Mouse (Mus musculus) forebrain, postnatal 0 days (tissue): ENCODE data around the gene Scaf1. TPM values are rescaled to one million over a fixed set of nuclear protein-coding genes. Genes with fewer than 3 reads are reported as not detected.
A peak's percentile ranks its signal among the peaks of the same experiment; 100 is the strongest.

Experiments
- ATAC-seq: fragments of 200-750 bp; cut with Nextera tagmentation; 2 replicates; pipeline ENCODE4 v1.8.0; 2017; ENCODE audit warnings: mild to moderate bottlenecking, moderate library complexity
- DNase-seq: peaks from one replicate; pipeline ENCODE4 v3.0.0-alpha.2; 2015
- H3K27ac ChIP-seq: fragments of 300-500 bp; sonication (generic); 2 replicates; pipeline ENCODE4 v1.5.1; 2014; ENCODE audit warnings: low read depth, mild to moderate bottlenecking, antibody characterized with exemption, low read length, moderate library complexity, mixed read lengths
- H3K27me3 ChIP-seq: fragments of 300-500 bp; sonication (generic); 2 replicates; pipeline ENCODE4 v1.6.1; 2014; ENCODE audit warnings: mild to moderate bottlenecking, low read length, mixed read lengths; ENCODE audit not compliant: insufficient read depth
- H3K36me3 ChIP-seq: fragments of 300-500 bp; sonication (generic); 2 replicates; pipeline ENCODE4 v1.6.1; 2014; ENCODE audit warnings: mild to moderate bottlenecking, moderate library complexity; ENCODE audit not compliant: insufficient read depth
- H3K4me1 ChIP-seq: fragments of 300-500 bp; sonication (generic); 2 replicates; pipeline ENCODE4 v1.6.1; 2014; ENCODE audit warnings: antibody characterized with exemption; ENCODE audit not compliant: insufficient read depth
- H3K4me2 ChIP-seq: fragments of 300-500 bp; sonication (generic); 2 replicates; pipeline ENCODE4 v1.6.1; 2014; ENCODE audit warnings: low read depth, mild to moderate bottlenecking, moderate library complexity
- H3K4me3 ChIP-seq: fragments of 300-500 bp; sonication (generic); 2 replicates; pipeline ENCODE4 v1.5.1; 2014; ENCODE audit warnings: low read depth, low read length, mixed read lengths
- H3K9ac ChIP-seq: fragments of 300-500 bp; sonication (generic); 2 replicates; pipeline ENCODE4 v1.6.1; 2014; ENCODE audit warnings: mild to moderate bottlenecking
- H3K9me3 ChIP-seq: fragments of 300-500 bp; sonication (generic); 2 replicates; pipeline ENCODE4 v1.6.1; 2016; ENCODE audit warnings: low read length
- CTCF ChIP-seq: sonication (generic); IDR thresholded peaks from 2 replicates; pipeline ENCODE4 v1.5.1; 2016; ENCODE audit warnings: antibody characterized with exemption, control low read depth, low read depth
- whole genome bisulfite sequencing: fragments of 180-500 bp; shearing (Covaris S2); extraction: QIAGEN DNeasy Blood & Tissue Kit; methylation state at CpG from one replicate; pipeline ENCODE4 v1.1.7; 2014; 5-methylcytosine and 5-hydroxymethylcytosine counted together
- polyA plus RNA-seq: library from polyadenylated mRNA; unstranded; fragments of >200 nt; fragmentation: Nextera tagmentation; extraction: Ambion mirVana; gene quantifications from 2 replicates; pipeline ENCODE4 v1.2.1, GENCODE M21; 2015
- total RNA-seq: library from RNA; depleted of rRNA; stranded (reverse); fragments of >200 nt; gene quantifications from 2 replicates; pipeline ENCODE4 v1.2.3, GENCODE M21; 2014

Scaf1 gene
- total and polyA plus RNA-seq, 2 experiments from 2014 or later: 50.0 to 72.5 TPM

DNA sequence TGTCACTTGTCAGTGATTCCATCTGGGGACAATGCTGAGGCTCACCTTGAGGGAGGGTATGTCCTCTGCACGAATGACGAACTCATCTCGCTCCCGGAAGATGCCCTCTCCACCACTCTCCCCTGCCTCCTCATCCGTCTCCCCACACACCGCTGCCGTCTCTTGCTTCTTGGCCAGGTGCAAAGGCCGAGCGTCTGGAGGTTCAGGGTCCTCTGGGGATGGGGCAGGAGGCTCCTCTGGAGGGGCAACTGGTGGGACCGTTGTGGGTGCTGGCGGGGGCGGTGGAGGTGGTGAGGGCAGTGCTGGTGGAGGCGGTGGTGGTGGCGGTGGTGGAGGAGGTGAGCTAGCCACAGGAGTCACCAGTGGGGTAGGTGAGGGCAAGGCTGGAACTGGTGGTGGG, 27.1 kb upstream of the Scaf1 start:
- no peaks in the 10 kb centered on the region for H3K9me3 ChIP-seq
- no peaks in the 10 kb centered on the region for H3K27me3 ChIP-seq
- H3K27ac ChIP-seq: no peak overlapping the region
- DNase-seq (no peak), ATAC-seq (no peak)
- WGBS: 98% methylated on average over 14 of the region's 14 CpGs
- no peak for TF ChIP-seq CTCF
- no peak overlapping the region for H3K4me2 ChIP-seq
- no peaks in the 10 kb centered on the region for H3K4me1 ChIP-seq
- no peak overlapping the region for H3K4me3 ChIP-seq
- no peak overlapping the region for H3K9ac ChIP-seq
- H3K36me3 ChIP-seq: peaks cover 87% of the 10 kb centered on the region

- DNase-seq: no peak
- no peaks in the 10 kb centered on the region for H3K27me3 ChIP-seq
- H3K9ac ChIP-seq: no peak overlapping the region
- no peak for ATAC-seq
- 94% methylated on average over 9 of the region's 9 CpGs for WGBS
- H3K4me2 ChIP-seq: no peak overlapping the region
- no peak for TF ChIP-seq CTCF
- H3K4me1 ChIP-seq: no peaks in the 10 kb centered on the region
- peaks cover 82% of the 10 kb centered on the region for H3K36me3 ChIP-seq
- H3K27ac ChIP-seq: no peak overlapping the region
- H3K9me3 ChIP-seq: no peaks in the 10 kb centered on the region
- H3K4me3 ChIP-seq: no peak overlapping the region
These were observed 24.7 kb upstream of the Scaf1 start for GRCm38 (mm10) chr7:45040851-45041250.

DNA sequence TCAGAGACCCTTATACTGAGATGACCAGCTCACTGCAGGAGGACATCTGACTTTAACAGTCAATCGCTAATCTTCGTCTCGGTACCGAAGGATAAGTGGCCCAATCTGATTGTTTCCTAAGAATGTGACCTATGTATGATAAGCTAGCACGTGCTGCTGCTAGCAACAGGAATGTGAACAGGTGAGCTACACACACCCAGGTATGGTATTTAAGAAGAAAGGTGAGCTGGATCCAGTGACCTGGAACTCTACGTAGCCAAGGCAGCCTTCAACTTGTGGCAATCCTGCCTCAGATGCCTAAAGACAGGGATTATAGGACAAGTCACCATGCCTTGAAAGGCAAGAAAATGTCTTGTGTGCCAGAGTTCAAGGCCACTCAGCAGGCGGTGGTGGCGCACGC, 22.2 kb upstream of the Scaf1 start:
- WGBS: 96% methylated on average over 9 of the region's 9 CpGs
- DNase-seq: no peak

DNA sequence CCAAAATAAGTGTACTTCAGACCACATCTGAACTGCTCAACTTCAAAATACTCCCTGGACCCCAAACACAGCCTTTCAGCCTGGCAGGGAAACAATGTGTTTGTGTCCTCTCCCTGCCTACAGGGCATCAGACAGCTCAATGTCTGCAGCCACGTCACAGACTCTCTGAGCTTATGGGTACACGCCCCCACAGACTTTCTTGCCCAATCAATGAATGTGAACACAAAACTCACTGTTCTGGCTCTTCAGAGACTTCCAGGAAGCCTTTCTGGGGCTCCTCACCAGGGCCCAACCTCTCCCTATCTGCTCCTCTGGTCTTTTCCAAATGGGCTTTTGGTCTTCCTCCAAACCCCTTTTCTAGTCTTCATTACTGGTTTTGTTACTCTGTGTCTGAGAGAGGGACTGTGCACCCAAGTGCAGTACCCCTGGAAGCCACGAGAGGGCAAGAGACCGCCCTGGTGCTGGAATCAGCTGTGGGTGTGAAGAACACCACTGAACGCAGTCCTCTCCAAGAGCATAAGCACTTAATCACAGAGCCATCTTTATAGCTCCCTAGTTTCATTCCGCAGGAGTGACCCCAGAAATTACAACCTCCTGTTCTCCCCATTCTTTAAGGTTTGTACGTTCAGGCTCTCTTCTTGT, 21.7 kb upstream of the Scaf1 start:
- H3K4me1 ChIP-seq: no peaks in the 10 kb centered on the region
- no peaks in the 10 kb centered on the region for H3K9me3 ChIP-seq
- no peak overlapping the region for H3K9ac ChIP-seq
- H3K4me2 ChIP-seq: no peak overlapping the region
- peak; percentile 34 for DNase-seq
- peak; percentile 73 for TF ChIP-seq CTCF
- ATAC-seq: peak; percentile 72
- 65% methylated on average over 7 of the region's 7 CpGs for WGBS
- peaks cover 84% of the 10 kb centered on the region for H3K36me3 ChIP-seq
- no peak overlapping the region for H3K4me3 ChIP-seq
- no peak overlapping the region for H3K27ac ChIP-seq
- no peaks in the 10 kb centered on the region for H3K27me3 ChIP-seq

More for the DNA sequence above, 22.2 kb upstream of the Scaf1 start:
- Histone ChIP-seq H3K4me3 (no peak overlapping the region), H3K4me1 (no peaks in the 10 kb centered on the region), H3K9me3 (no peaks in the 10 kb centered on the region), H3K36me3 (peaks cover 85% of the 10 kb centered on the region), H3K27me3 (no peaks in the 10 kb centered on the region), H3K4me2 (no peak overlapping the region), H3K9ac (no peak overlapping the region), H3K27ac (no peak overlapping the region)
- TF ChIP-seq CTCF: no peak
- ATAC-seq: no peak

DNA sequence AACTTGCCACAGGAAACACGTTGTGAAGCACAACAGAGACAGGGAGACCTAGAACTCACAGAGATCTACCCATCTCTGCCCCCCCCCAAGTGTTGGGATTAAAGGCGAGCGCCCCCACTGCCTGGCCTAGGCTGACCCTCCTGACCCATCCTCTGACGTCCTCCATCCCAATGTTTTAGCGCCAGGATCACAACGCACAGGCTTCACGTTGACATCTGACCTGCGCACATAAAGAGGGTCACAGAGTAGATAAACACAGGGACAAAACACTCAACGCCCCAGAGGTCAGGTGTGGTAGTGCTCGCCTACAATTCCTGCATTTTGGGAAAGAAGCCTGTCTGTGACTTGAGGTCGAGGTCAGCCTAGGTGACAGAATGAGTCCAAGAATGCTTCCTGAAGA, 20.5 kb upstream of the Scaf1 start:
- TF ChIP-seq CTCF: no peak
- no peak overlapping the region for H3K9ac ChIP-seq
- no peak for ATAC-seq
- no peak overlapping the region for H3K4me3 ChIP-seq
- H3K36me3 ChIP-seq: peaks cover 83% of the 10 kb centered on the region
- no peaks in the 10 kb centered on the region for H3K9me3 ChIP-seq
- no peak overlapping the region for H3K4me2 ChIP-seq
- no peak overlapping the region for H3K27ac ChIP-seq
- H3K27me3 ChIP-seq: no peaks in the 10 kb centered on the region
- WGBS: 91% methylated on average over 11 of the region's 11 CpGs
- DNase-seq: no peak
- no peaks in the 10 kb centered on the region for H3K4me1 ChIP-seq

GRCm38 (mm10) chr7:45035631-45036030, 19.5 kb upstream of the Scaf1 start:
- Histone ChIP-seq H3K27ac (no peak overlapping the region), H3K4me3 (no peak overlapping the region), H3K9ac (no peak overlapping the region), H3K4me2 (no peak overlapping the region), H3K36me3 (peaks cover 83% of the 10 kb centered on the region), H3K9me3 (no peaks in the 10 kb centered on the region), H3K4me1 (no peaks in the 10 kb centered on the region), H3K27me3 (no peaks in the 10 kb centered on the region)
- no peak for TF ChIP-seq CTCF
- 93% methylated on average over 3 of the region's 3 CpGs for WGBS
- DNase-seq (no peak), ATAC-seq (no peak)

DNA sequence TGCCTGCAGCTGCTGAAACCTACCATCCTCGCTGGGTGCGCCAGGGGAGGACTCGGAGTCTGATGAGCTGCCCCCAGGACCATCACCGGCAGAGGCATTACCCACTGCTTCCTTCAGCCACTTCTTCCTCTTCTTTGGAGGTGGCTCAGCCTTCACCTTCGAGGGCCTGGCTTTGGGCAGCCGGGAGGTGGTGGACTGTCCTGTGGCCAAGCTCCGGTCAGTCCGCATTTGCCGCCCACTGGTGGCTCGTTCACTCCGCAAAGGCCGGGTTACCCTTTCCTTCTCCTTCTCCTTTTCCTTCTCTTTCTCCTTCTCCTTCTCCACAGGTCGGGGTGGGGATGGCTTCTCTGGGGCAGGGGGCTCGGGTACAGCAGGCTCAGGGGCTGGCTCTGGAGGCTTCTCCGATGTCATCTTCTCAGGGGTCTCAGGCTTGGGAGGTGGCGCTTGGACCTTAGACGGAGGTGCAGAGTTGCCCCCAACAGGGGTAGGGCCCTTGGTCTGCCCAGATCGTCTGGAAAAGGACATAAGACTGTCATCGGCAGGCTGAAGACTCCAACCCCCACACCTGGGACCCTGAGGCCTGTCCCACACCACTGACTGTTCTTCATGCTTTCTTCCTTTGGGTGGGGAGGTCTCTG, 17.7 kb upstream of the Scaf1 start:
- TF ChIP-seq CTCF: no peak
- Histone ChIP-seq H3K27ac (no peak overlapping the region), H3K9ac (no peak overlapping the region), H3K4me2 (no peak overlapping the region), H3K36me3 (peaks cover 91% of the 10 kb centered on the region), H3K4me3 (no peak overlapping the region), H3K9me3 (no peaks in the 10 kb centered on the region), H3K4me1 (no peaks in the 10 kb centered on the region), H3K27me3 (no peaks in the 10 kb centered on the region)
- DNase-seq (no peak), ATAC-seq (no peak)
- 97% methylated on average over 19 of the region's 19 CpGs for WGBS
